Mouse (Mus musculus) adrenal gland, postnatal 0 days (tissue): Measurements from ENCODE around the gene Comt. TPM values are rescaled to one million over a fixed set of nuclear protein-coding genes. Genes with fewer than 3 reads are reported as not detected.

Experiments used
- microRNA-seq: library from miRNA; unstranded; fragments of <30 nt; microRNA quantifications from one replicate; pipeline ENCODE4, GENCODE M21; 2016; ENCODE audit warnings: borderline replicate concordance; ENCODE audit not compliant: insufficient number of aligned reads
- polyA plus RNA-seq: library from polyadenylated mRNA; unstranded; fragments of >200 nt; fragmentation: Nextera tagmentation; extraction: Ambion mirVana; gene quantifications from 2 replicates; pipeline ENCODE4 v1.2.1, GENCODE M21; 2015

The Comt gene
- 116 and 160 TPM in 2 replicates for polyA plus RNA-seq

DNA sequence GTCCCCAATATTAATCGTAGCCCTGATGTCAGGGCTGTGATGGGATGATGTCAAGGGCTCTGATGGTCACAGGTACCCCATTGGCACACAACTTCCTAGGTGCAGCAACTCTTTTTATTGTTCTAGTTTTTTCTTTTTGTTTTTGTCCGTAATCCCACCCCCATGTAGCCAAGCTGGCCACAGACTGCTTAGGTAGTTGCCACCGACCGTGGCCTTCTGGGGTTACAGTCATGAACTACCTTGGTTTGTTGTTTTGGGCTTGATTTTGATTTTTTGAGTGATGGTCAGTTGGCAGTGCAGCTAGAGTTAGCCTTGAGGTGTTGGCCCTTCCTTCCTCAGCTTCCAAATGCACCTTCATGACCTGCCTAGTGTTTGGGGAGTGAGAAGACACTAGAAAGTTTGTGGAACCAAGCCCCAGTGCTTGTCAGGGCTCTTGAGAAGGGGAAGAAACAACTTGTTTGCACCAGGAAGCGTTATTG, at the start of gene Comt:
TSS of gene Comt (minus strand) at position 51 of the 479 bp plus-strand sequence.

DNA sequence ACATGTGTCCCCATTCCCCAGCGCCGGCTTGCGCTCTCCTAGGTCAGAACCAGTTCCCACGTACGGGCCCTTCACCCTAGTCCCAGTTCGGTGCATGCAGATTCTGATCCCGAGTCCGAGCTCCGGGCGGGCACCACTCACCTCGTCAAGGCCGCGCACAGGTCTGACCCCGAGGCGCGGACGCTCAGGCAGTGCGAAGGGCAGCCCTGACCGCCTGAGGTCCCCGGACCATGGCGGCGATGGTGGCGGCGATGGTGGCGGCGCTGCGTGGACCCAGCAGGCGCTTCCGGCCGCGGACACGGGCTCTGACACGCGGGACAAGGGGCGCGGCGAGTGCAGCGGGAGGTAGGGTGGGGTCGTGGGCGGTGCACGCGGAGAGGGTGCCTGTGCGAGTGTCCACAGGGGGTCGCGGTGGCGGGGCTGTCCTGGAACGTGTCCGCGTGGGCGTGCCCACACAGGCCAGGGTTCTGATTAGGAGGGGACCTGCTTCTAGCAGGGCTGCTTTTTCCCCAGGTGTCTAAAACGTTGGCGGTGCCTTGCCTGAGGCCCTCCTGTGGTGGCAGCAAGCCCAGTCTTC, 349 bp downstream of the Comt start, which contains the start of gene Txnrd2:
TSS of gene Txnrd2 (plus strand) at position 170 of the 577 bp plus-strand sequence.

Small RNA genes lying within 50 kb of the gene (microRNA-seq; reads per million reads assigned to microRNA genes)
- gene Gm26219: not detected

Other genes with a start within 250 kb of the Comt start
- gene Ccdc188, start 209.0 kb downstream of the Comt start, polyA plus RNA-seq: 0.09 TPM in 1 of 2 replicates, not detected in the other
- 10.3 and 14.5 TPM in 2 replicates for gene Zdhhc8, start 191.7 kb downstream of the Comt start, polyA plus RNA-seq
- 45.5 and 59.5 TPM in 2 replicates for gene Trmt2a, start 178.2 kb downstream of the Comt start, polyA plus RNA-seq
- gene Ranbp1, start 178.1 kb downstream of the Comt start, polyA plus RNA-seq: 348 and 379 TPM in 2 replicates
- gene Gm49776, start 168.5 kb downstream of the Comt start, polyA plus RNA-seq: 0.58 and 2.1 TPM in 2 replicates
- 10.4 and 10.8 TPM in 2 replicates for gene Dgcr8, start 137.6 kb downstream of the Comt start, polyA plus RNA-seq
- 53.7 and 54.3 TPM in 2 replicates for gene Tango2, start 78.7 kb downstream of the Comt start, polyA plus RNA-seq
- gene Arvcf, start 78.7 kb downstream of the Comt start, polyA plus RNA-seq: 20.3 and 24.3 TPM in 2 replicates
- gene Txnrd2, start 468 bp downstream of the Comt start, polyA plus RNA-seq: 37.9 and 76.8 TPM in 2 replicates
- 8.8 and 11.4 TPM in 2 replicates for gene Gnb1l, start 71.9 kb upstream of the Comt start, polyA plus RNA-seq
- 0.47 and 0.90 TPM in 2 replicates for gene Rtl10, start 72.0 kb upstream of the Comt start, polyA plus RNA-seq
- gene Tbx1, start 163.8 kb upstream of the Comt start, polyA plus RNA-seq: 0.11 TPM in 1 of 2 replicates, not detected in the other
- gene Gp1bb, start 195.6 kb upstream of the Comt start, polyA plus RNA-seq: 2.4 and 5.6 TPM in 2 replicates
- 1.7 and 2.3 TPM in 2 replicates for gene Gm49601, start 199.6 kb upstream of the Comt start, polyA plus RNA-seq
- 15.3 and 32.9 TPM in 2 replicates for gene Sept5, start 203.1 kb upstream of the Comt start, polyA plus RNA-seq